Mouse (Mus musculus): ENCODE results near the gene Arvcf. TPM values are rescaled to one million over a fixed set of nuclear protein-coding genes. Genes with fewer than 3 reads are reported as not detected.

Gene Arvcf
- polyA plus RNA-seq, 1 experiment from 2014 or later, result 26.6 TPM

DNA sequence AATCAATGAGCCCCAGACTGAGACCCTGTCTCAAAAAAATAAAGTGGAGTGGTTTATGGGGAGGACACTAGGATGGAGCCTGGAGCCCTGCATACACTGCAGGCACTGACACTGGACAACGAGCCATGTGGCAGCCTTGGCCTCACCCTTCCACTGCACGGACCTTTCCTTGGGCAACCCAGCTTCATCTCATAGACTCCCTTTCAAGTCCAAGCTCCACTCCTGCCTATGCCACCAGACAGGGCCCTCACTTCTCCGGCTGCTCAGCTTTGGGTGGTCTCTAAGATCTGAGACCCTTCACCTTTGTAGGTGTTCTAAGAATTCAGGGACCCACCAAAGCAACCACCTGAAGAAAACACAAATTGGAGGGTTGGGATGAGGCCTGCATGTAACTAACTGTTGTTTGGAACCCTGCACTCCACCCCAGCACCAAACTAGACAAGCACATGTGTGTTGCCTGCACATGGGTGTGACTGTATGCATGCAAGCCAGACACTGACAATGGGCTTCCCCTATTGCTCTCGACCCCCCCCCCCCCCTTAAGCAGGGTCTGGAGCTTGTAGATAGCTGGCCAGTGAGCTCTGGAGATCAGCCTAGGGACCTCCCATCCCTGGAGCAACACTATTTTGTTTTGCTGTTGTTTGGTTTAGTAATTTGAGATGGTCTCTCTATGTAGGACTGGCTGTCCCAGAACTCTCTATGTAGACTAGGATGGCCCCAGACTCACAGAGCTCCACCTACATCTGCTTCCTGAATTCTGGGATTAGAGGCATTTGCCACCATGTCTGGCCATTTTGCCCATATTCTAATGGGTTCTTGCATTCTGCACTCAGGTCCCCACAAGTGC lies 71.0 kb downstream of the Arvcf start:
- DNase-seq (ENCODE audit: low spot score) (no peak), ATAC-seq (replicated peaks; ENCODE audit: insufficient number of reproducible peaks, low FRiP score, low TSS enrichment, low read depth) (no peak)
- Histone ChIP-seq H3K9me3 (replicated peaks; ENCODE audit: control insufficient read depth, low read length) (no peaks in the 10 kb centered on the region), H3K4me1 (ENCODE audit: control insufficient read depth, insufficient read depth, low read length) (no peaks in the 10 kb centered on the region), H3K4me2 (ENCODE audit: low read depth, low read length) (no peak overlapping the region), H3K4me3 (ENCODE audit: low read depth, low read length) (no peak overlapping the region), H3K27me3 (ENCODE audit: control insufficient read depth, insufficient read depth, low read length) (no peaks in the 10 kb centered on the region), H3K9ac (replicated peaks; ENCODE audit: low read length) (no peak overlapping the region), H3K27ac (replicated peaks; ENCODE audit: low read depth, low read length) (no peak overlapping the region), H3K36me3 (replicated peaks; ENCODE audit: control insufficient read depth, insufficient read depth, low read depth, low read length) (no peaks in the 10 kb centered on the region)
- WGBS, result 86% methylated on average over 4 of the region's 4 CpGs

DNA sequence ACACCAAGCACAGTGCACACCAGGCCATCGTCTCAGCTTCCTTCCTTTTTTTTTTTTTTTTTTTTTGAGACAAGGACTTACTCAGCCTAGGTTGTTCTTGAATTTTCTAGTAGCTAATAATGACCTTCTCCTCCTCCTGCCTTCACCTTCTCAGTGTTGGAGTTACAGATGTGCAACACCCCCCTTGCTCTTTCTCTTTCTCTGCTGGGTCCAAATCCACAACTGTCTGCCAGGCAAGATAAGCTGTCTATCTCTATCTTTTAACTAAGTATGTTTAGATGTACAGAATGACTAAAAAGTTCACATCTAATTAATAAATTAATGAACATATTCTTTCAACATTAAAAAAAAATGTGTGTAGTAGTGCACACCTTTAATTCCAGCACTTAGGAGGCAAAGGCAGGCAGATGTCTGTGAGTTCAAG lies 71.6 kb downstream of the Arvcf start:
- H3K36me3 ChIP-seq (replicated peaks; ENCODE audit: control insufficient read depth, insufficient read depth, low read depth, low read length), result no peaks in the 10 kb centered on the region

DNA sequence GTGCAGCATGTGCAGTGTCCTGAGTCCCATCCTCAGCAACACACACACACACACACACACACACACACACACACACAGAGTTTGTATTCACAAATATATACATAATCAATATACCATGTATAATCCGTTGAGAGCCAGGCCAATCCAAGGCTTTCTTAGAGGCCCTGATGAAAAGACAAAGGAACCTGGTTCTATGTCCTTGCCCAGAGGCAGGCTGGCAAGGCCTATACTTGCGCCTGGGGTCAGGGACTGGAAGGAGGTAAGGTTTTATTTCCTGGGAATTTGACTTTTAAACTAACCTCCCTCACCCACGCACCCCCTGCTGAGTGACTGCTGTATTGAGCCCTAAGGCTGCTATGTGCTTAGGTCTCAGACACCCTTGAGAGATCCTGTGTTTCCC lies 72.6 kb downstream of the Arvcf start:
- Histone ChIP-seq H3K27ac (replicated peaks; ENCODE audit: low read depth, low read length) (no peak overlapping the region), H3K9ac (replicated peaks; ENCODE audit: low read length) (no peak overlapping the region), H3K36me3 (replicated peaks; ENCODE audit: control insufficient read depth, insufficient read depth, low read depth, low read length) (no peaks in the 10 kb centered on the region), H3K4me1 (ENCODE audit: control insufficient read depth, insufficient read depth, low read length) (no peaks in the 10 kb centered on the region; the same call in 1 of the 2 replicates), H3K4me3 (ENCODE audit: low read depth, low read length) (no peak overlapping the region), H3K4me2 (ENCODE audit: low read depth, low read length) (no peak overlapping the region), H3K27me3 (ENCODE audit: control insufficient read depth, insufficient read depth, low read length) (no peaks in the 10 kb centered on the region), H3K9me3 (replicated peaks; ENCODE audit: control insufficient read depth, low read length) (no peaks in the 10 kb centered on the region)
- 68% methylated on average over 3 of the region's 3 CpGs for WGBS
- no peak for ATAC-seq (replicated peaks; ENCODE audit: insufficient number of reproducible peaks, low FRiP score, low TSS enrichment, low read depth)
- DNase-seq (ENCODE audit: low spot score), result no peak

More for the DNA sequence above, 71.6 kb downstream of the Arvcf start:
- no peak for ATAC-seq (replicated peaks; ENCODE audit: insufficient number of reproducible peaks, low FRiP score, low TSS enrichment, low read depth)
- H3K27ac ChIP-seq (replicated peaks; ENCODE audit: low read depth, low read length), result no peak overlapping the region
- no peaks in the 10 kb centered on the region for H3K27me3 ChIP-seq (ENCODE audit: control insufficient read depth, insufficient read depth, low read length)
- DNase-seq (ENCODE audit: low spot score), result no peak
- H3K9ac ChIP-seq (replicated peaks; ENCODE audit: low read length), result no peak overlapping the region
- no peaks in the 10 kb centered on the region for H3K4me1 ChIP-seq (ENCODE audit: control insufficient read depth, insufficient read depth, low read length)
- no peaks in the 10 kb centered on the region for H3K9me3 ChIP-seq (replicated peaks; ENCODE audit: control insufficient read depth, low read length)
- WGBS, result 89% methylated on average over 1 of the region's 1 CpGs
- H3K4me2 ChIP-seq (ENCODE audit: low read depth, low read length), result no peak overlapping the region
- H3K4me3 ChIP-seq (ENCODE audit: low read depth, low read length), result no peak overlapping the region

DNA sequence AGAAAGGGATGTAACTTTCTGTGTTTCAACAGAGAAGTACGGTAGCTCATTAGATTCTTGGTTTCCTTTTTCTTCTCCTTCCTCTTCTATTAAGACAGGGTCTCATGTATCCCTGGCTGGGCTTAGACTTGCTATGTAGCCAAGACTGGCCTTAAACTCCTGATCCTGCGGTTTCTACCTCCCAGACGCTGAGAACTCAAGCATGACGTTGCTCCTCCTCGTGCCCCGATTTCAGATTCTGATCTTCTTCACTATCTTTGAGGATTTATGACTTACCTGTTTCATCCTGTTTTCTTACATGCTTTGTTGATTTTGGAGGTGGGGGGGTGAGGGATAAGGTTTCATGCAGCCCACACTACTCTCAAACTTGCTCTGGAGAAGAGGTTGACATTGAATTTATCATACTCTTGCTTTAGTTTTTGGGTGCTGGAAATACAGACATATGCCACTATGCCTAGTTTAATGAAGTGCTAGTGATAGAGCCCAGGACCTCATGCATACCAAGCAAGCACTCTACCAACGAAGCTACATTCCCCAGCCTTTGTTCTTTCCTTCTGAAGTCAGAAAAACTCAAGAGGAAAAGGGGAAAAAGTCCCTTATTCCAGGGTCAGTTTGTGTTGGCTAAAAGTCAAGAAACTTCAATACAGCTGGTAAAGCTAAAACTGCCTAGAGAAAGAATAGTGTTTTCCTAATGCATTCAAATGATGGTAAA lies 75.4 kb downstream of the Arvcf start:
- H3K36me3 ChIP-seq (replicated peaks; ENCODE audit: control insufficient read depth, insufficient read depth, low read depth, low read length), result no peaks in the 10 kb centered on the region
- H3K4me1 ChIP-seq (ENCODE audit: control insufficient read depth, insufficient read depth, low read length), result no peaks in the 10 kb centered on the region; the same call in 1 of the 2 replicates
- 91% methylated on average over 7 of the region's 7 CpGs for WGBS
- no peak overlapping the region for H3K4me2 ChIP-seq (ENCODE audit: low read depth, low read length)
- DNase-seq (ENCODE audit: low spot score) (no peak), ATAC-seq (replicated peaks; ENCODE audit: insufficient number of reproducible peaks, low FRiP score, low TSS enrichment, low read depth) (no peak)
- no peak overlapping the region for H3K27ac ChIP-seq (replicated peaks; ENCODE audit: low read depth, low read length)
- no peak overlapping the region for H3K9ac ChIP-seq (replicated peaks; ENCODE audit: low read length)
- H3K9me3 ChIP-seq (replicated peaks; ENCODE audit: control insufficient read depth, low read length), result no peaks in the 10 kb centered on the region
- H3K4me3 ChIP-seq (ENCODE audit: low read depth, low read length), result no peak overlapping the region
- H3K27me3 ChIP-seq (ENCODE audit: control insufficient read depth, insufficient read depth, low read length), result no peaks in the 10 kb centered on the region

DNA sequence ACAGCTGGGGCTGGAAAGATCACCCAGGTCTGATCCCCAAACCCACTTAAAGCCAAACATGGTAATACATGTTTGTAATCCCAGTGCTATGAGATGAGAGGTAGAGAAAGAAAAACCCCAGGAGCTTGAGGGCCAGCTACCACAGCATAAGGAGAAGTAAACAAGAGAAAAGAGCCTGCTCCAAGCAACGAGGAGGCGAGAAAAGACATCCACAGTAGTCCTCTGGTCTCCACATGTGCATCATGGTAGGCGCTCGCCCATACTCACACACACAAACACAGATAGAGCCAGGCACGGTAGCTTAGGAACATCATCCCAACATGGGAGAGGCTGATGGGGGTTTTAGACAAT lies 75.9 kb downstream of the Arvcf start:
- Histone ChIP-seq H3K36me3 (replicated peaks; ENCODE audit: control insufficient read depth, insufficient read depth, low read depth, low read length) (no peaks in the 10 kb centered on the region), H3K4me3 (ENCODE audit: low read depth, low read length) (no peak overlapping the region), H3K27ac (replicated peaks; ENCODE audit: low read depth, low read length) (no peak overlapping the region), H3K4me1 (ENCODE audit: control insufficient read depth, insufficient read depth, low read length) (no peaks in the 10 kb centered on the region; the same call in 1 of the 2 replicates), H3K9ac (replicated peaks; ENCODE audit: low read length) (no peak overlapping the region), H3K4me2 (ENCODE audit: low read depth, low read length) (no peak overlapping the region), H3K9me3 (replicated peaks; ENCODE audit: control insufficient read depth, low read length) (no peaks in the 10 kb centered on the region), H3K27me3 (ENCODE audit: control insufficient read depth, insufficient read depth, low read length) (no peaks in the 10 kb centered on the region)
- ATAC-seq (replicated peaks; ENCODE audit: insufficient number of reproducible peaks, low FRiP score, low TSS enrichment, low read depth) (no peak), DNase-seq (ENCODE audit: low spot score) (no peak)
- WGBS, result 85% methylated on average over 5 of the region's 5 CpGs

DNA sequence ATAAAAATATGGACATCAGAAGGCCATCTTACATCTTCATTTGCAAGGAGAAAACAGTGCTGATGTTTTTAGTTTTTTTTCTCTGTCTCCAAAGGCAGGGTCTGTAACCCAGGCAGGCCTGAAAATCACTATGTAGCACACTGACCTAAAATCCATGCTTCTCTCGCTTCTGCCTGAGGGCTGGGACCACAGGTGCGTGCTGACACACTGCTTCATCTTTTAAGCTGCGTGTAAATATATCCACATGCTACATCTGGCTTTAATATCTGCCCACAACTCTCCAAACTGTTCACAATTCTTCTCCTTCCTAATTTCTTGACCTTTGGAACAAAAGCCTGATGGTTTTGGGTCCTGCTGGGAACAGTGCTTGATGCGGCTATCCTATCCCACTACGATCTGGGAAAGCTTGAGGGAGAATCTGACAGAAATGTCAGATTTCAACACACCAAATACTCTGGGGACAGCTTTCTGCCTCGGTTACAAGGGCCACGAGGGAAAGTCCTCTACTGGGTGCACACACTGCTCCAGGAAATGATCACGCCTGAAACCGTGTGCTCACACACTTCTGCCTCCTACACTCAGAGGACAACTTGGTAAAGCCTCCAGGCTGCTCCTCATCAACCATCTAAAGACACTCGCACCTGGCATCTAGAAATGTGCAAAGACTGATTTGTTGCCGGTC lies 76.5 kb downstream of the Arvcf start:
- H3K9me3 ChIP-seq (replicated peaks; ENCODE audit: control insufficient read depth, low read length), result no peaks in the 10 kb centered on the region
- no peak for ATAC-seq (replicated peaks; ENCODE audit: insufficient number of reproducible peaks, low FRiP score, low TSS enrichment, low read depth)
- H3K27ac ChIP-seq (replicated peaks; ENCODE audit: low read depth, low read length), result no peak overlapping the region
- H3K4me3 ChIP-seq (ENCODE audit: low read depth, low read length), result no peak overlapping the region
- WGBS, result 46% methylated on average over 11 of the region's 11 CpGs
- H3K27me3 ChIP-seq (ENCODE audit: control insufficient read depth, insufficient read depth, low read length), result no peaks in the 10 kb centered on the region
- peak overlapping the region; percentile 0; the same call in 1 of the 2 replicates for H3K4me2 ChIP-seq (ENCODE audit: low read depth, low read length)
- H3K4me1 ChIP-seq (ENCODE audit: control insufficient read depth, insufficient read depth, low read length), result no peaks in the 10 kb centered on the region; the same call in 1 of the 2 replicates
- DNase-seq (ENCODE audit: low spot score), result peak; percentile 80
- H3K9ac ChIP-seq (replicated peaks; ENCODE audit: low read length), result no peak overlapping the region
- no peaks in the 10 kb centered on the region for H3K36me3 ChIP-seq (replicated peaks; ENCODE audit: control insufficient read depth, insufficient read depth, low read depth, low read length)

DNA sequence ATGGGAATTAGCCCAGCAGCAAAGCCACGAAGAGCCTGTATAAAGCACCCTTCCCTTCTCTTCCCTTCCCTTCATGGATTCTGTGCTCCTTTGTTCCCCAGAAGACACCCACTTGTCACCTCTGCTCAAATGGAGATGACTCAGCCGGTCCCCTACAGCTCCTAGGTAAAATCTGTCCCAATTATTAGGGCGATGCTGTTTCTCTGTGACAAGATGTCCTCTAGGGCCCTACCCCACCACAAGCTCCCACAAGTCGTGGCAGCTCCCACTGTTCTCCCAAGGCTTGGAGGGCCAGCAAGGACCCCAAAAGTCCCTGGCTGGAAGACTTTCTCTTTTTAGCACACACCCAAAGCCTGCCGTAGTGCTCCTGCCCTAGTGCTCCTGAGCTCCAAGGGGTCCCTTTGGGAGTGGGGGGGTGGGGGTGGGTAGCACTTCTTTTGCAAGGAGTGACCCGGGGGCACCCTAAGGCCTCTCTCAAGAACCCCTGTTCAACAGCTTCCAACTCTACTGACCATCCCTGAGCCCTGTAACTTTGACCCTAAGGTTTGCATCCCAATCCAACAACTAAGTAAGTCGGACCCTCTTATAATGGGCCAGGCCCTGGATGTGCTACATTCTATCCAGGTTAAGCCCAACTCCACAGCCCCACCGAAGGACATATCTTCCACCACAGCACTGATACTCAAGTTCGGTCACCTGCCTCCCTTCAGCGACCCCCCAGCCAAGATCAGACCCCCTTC lies 77.7 kb downstream of the Arvcf start:
- Histone ChIP-seq H3K27me3 (ENCODE audit: control insufficient read depth, insufficient read depth, low read length) (no peaks in the 10 kb centered on the region), H3K9ac (replicated peaks; ENCODE audit: low read length) (peak overlapping the region; percentile 91), H3K4me3 (ENCODE audit: low read depth, low read length) (peak overlapping the region; percentile 84), H3K4me2 (ENCODE audit: low read depth, low read length) (peak overlapping the region; percentile 78), H3K4me1 (ENCODE audit: control insufficient read depth, insufficient read depth, low read length) (no peaks in the 10 kb centered on the region; the same call in 1 of the 2 replicates), H3K27ac (replicated peaks; ENCODE audit: low read depth, low read length) (peak overlapping the region; percentile 52; the same call in 1 of the 2 replicates), H3K9me3 (replicated peaks; ENCODE audit: control insufficient read depth, low read length) (no peaks in the 10 kb centered on the region), H3K36me3 (replicated peaks; ENCODE audit: control insufficient read depth, insufficient read depth, low read depth, low read length) (no peaks in the 10 kb centered on the region)
- ATAC-seq (replicated peaks; ENCODE audit: insufficient number of reproducible peaks, low FRiP score, low TSS enrichment, low read depth) (peak; percentile 32; the same call in 1 of the 2 replicates), DNase-seq (ENCODE audit: low spot score) (no peak)
- WGBS, result 31% methylated on average over 10 of the region's 10 CpGs
